Mouse (Mus musculus) ES-E14 (cell line): Measurements from ENCODE around the gene Rnf182.

Experiments used
- CHD2 ChIP-seq: IDR thresholded peaks from 2 replicates; pipeline ENCODE4 v1.6.1; 2014; ENCODE audit warnings: mild to moderate bottlenecking, low read depth, low read length, inconsistent platforms
- ZNF384 ChIP-seq: IDR thresholded peaks from 2 replicates; pipeline ENCODE4 v1.6.1; 2012; ENCODE audit warnings: low read depth, low read length, inconsistent platforms

GRCm38 (mm10) chr13:43711708-43712314 lies 96.3 kb downstream of the Rnf182 start:
- TF ChIP-seq ZNF384: no peak
- no peak for TF ChIP-seq CHD2
